Mouse (Mus musculus) hindbrain, embryonic 13.5 days (tissue): ENCODE data around the gene Pafah1b1. TPM values are rescaled to one million over a fixed set of nuclear protein-coding genes. Genes with fewer than 3 reads are reported as not detected.

Source experiments
- ATAC-seq: fragments of 200-750 bp; cut with Nextera tagmentation; 2 replicates; pipeline ENCODE4 v1.8.0; 2017; ENCODE audit warnings: moderate TSS enrichment; ENCODE audit not compliant: low FRiP score
- H3K27ac ChIP-seq: fragments of 300-500 bp; sonication (generic); 2 replicates; pipeline ENCODE4 v1.5.1; 2015; ENCODE audit warnings: inconsistent platforms, mild to moderate bottlenecking, moderate library complexity
- H3K27me3 ChIP-seq: fragments of 300-500 bp; sonication (generic); 2 replicates; pipeline ENCODE4 v1.6.1; 2015; ENCODE audit warnings: mild to moderate bottlenecking, inconsistent platforms
- H3K36me3 ChIP-seq: fragments of 300-500 bp; sonication (generic); 2 replicates; pipeline ENCODE4 v1.6.1; 2015; ENCODE audit warnings: mild to moderate bottlenecking, inconsistent platforms
- H3K4me1 ChIP-seq: fragments of 300-500 bp; sonication (generic); replicated peaks from 2 replicates; pipeline ENCODE4 v1.6.1; 2015; ENCODE audit warnings: inconsistent platforms
- H3K4me2 ChIP-seq: fragments of 300-500 bp; sonication (generic); 2 replicates; pipeline ENCODE4 v1.6.1; 2015; ENCODE audit warnings: inconsistent platforms, mild to moderate bottlenecking, moderate library complexity
- H3K4me3 ChIP-seq: fragments of 300-500 bp; sonication (generic); 2 replicates; pipeline ENCODE4 v1.5.1; 2015; ENCODE audit warnings: mild to moderate bottlenecking, inconsistent platforms
- H3K9ac ChIP-seq: fragments of 300-500 bp; sonication (generic); 2 replicates; pipeline ENCODE4 v1.6.1; 2015; ENCODE audit warnings: mild to moderate bottlenecking, inconsistent platforms
- H3K9me3 ChIP-seq: fragments of 300-500 bp; sonication (generic); 2 replicates; pipeline ENCODE4 v1.6.1; 2016; ENCODE audit warnings: inconsistent platforms
- WGBS: fragments of 180-500 bp; shearing (Covaris S2); methylation state at CpG from one replicate; pipeline ENCODE4 v1.1.7; 2015; 5-methylcytosine and 5-hydroxymethylcytosine counted together
- polyA plus RNA-seq: library from polyadenylated mRNA; unstranded; fragments of >200 nt; fragmentation: Nextera tagmentation; extraction: Ambion mirVana; gene quantifications from 2 replicates; pipeline ENCODE4 v1.2.1, GENCODE M21; 2015

Pafah1b1 gene
- polyA plus RNA-seq, 1 experiment from 2014 or later, result 75.3 TPM

DNA sequence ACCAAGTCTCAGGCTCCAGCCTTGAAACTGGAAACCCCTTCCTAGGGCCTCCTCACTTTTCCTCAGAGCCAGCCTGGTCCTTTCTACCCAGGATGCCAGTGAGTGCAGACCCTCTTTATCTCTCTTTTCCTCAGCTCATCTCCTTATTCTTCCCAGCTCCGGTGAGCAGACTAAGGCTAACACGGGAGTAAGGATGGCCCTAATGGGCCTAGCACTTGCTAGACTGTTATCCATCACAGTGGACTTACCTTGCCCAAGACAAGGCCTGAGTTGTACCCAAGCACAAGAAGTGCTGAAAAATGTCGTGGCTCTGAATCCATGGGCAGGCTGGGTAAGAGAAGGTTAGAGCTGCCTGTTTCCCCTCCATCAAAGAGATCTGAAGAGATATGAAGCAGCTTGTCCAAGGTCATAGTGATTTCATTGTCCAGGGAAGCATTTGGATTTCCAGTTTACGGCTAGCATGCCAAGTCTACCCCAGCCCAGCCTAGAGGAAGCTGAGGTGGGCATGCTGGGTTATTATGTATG lies 73.8 kb downstream of the Pafah1b1 start:
- H3K9me3 ChIP-seq, result no peaks in the 10 kb centered on the region
- no peak for ATAC-seq
- H3K4me1 ChIP-seq, result peaks cover 51% of the 10 kb centered on the region
- no peak overlapping the region for H3K27ac ChIP-seq
- WGBS, result 61% methylated on average over 4 of the region's 4 CpGs
- peak overlapping the region; percentile 90 for H3K9ac ChIP-seq
- peak overlapping the region; percentile 95 for H3K4me2 ChIP-seq
- H3K36me3 ChIP-seq, result no peaks in the 10 kb centered on the region
- H3K4me3 ChIP-seq, result peak overlapping the region; percentile 91
- H3K27me3 ChIP-seq, result no peaks in the 10 kb centered on the region

DNA sequence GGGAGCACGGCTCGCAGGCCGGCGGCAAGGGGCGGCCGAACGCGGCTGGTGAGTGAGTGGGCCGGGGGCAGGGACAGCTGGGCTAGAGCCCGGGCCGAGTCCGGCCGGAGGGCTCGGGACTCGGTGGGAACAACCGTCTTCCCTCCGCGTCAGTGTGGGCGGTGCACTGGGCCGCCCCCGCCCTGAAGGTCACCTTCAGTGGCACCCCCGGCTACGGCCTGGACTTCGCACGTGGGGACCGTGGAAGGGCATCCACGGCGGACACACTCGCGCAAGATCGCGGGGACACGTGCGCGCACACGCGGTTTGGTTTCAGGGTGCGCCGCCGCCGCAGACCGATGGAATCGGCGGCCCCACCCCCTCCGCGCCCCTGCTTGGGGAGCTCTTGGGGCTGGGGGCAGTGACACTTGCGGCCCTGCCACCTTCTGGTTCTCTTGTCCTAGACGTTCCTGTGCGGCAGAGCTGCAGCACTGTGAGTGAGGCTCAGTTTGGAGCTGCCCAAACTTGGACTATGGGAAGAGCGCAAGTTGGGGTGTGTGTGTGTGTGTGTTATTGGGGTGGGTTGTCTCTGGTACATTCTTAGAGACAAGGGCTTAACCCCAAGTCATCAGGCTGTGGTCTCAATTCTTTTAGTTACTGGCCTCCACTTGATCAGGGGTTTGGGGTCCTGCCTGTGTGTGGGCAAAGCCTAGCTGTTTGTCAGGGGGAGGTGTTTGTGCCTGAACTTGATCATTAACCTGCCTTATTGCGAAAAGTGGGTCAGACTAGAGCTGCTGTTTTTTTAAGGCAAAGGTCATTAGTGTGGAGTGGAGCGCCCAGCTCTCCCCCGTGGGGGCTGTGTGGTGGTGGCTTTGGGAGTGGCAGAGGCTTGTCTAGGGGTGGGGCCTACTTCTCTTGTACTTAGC lies 74.6 kb downstream of the Pafah1b1 start:
- Histone ChIP-seq H3K27me3 (no peaks in the 10 kb centered on the region), H3K27ac (peak overlapping the region; percentile 81), H3K36me3 (no peaks in the 10 kb centered on the region), H3K9ac (peak overlapping the region; percentile 90), H3K4me2 (peak overlapping the region; percentile 95), H3K4me1 (peaks cover 51% of the 10 kb centered on the region), H3K9me3 (no peaks in the 10 kb centered on the region), H3K4me3 (peak overlapping the region; percentile 91)
- WGBS, result 3% methylated on average over 53 of the region's 53 CpGs
- peak; percentile 60 for ATAC-seq

DNA sequence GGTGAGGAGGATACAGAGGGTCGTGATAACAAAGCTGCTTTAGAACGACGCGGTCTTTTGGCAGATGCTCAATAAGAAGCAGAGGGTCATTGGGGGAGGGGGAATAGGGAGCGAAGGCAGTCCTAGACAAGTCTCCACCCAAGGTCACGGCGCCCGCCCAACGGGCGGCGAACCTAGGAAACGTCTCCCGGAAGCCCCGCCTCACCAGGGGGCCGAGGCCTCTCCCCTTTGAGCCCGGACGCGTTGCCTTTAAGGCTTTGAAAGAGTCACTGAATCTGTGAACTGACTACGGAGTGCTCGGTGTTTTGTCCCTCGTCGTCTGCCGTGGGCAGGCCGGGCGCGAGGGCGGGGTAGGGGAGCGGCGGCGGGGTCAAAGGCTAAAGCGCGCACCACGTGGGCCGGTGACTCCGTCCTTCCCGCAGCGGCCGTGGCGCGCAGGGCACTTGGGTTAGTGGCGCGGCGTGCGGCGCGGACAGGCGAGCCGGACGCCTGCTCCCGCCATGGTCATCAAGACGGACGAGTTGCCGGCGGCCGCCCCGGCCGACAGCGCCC lies 75.3 kb downstream of the Pafah1b1 start, which contains the start of gene Cluh:
TSS of gene Cluh (plus strand) at position 401 of the 552 bp plus-strand sequence.
- peak; percentile 89 for ATAC-seq
- WGBS, result under 1% methylated on average over 58 of the region's 58 CpGs
- H3K4me1 ChIP-seq, result peaks cover 51% of the 10 kb centered on the region

DNA sequence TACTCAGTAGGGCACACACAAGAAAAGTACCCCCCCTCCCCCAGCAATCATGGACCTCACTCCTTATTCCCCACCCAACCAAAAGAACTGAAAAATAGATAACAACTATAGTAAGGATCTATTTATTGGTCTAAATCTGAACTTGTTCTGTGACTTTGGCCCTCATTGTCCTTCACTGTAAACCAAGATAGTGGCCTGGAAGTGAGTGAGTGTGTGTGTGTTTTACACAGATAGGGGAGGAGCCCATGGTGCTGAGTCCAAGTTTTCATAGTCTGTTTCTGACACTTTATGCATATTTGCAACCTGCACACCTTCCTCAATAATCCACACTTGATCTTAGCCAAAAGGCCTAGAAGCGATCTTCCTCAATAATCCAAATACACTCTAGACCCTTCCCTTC lies 75.8 kb downstream of the Pafah1b1 start:
- Histone ChIP-seq H3K4me3 (peak overlapping the region; percentile 91), H3K27me3 (no peaks in the 10 kb centered on the region), H3K36me3 (no peaks in the 10 kb centered on the region), H3K9ac (peak overlapping the region; percentile 90), H3K27ac (peak overlapping the region; percentile 81), H3K4me2 (peak overlapping the region; percentile 95), H3K9me3 (no peaks in the 10 kb centered on the region), H3K4me1 (peaks cover 48% of the 10 kb centered on the region)
- 7% methylated on average over 1 of the region's 1 CpGs for WGBS
- ATAC-seq, result peak; percentile 26

More for the DNA sequence above, 75.3 kb downstream of the Pafah1b1 start, which contains the start of gene Cluh:
- H3K36me3 ChIP-seq, result no peaks in the 10 kb centered on the region
- H3K4me2 ChIP-seq, result peak within 1 kb of the TSS; percentile 95
- H3K27me3 ChIP-seq, result no peaks in the 10 kb centered on the region
- H3K4me3 ChIP-seq, result peak within 1 kb of the TSS; percentile 91
- H3K27ac ChIP-seq, result peak within 1 kb of the TSS; percentile 81
- H3K9ac ChIP-seq, result peak within 1 kb of the TSS; percentile 90
- H3K9me3 ChIP-seq, result no peaks in the 10 kb centered on the region

DNA sequence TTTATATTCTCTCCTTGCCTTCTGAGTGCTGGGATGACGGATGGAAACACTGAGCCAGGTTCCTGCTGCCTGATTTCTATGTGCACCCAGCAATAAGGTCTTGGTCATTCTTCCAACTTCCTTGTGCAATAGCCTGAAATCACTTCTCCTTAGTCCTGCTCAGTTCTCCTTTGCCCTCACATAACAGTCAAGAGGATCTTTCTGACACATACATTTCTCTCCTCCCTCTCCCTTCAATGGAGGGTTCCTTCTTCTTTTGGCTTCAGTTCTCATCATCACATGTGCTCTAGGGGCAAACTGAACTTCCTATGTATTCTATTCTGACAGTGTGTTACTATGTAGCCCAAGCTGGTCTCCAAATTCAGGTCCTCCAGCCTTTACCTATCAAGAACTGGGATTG lies 76.5 kb downstream of the Pafah1b1 start:
- Histone ChIP-seq H3K4me2 (no peak overlapping the region), H3K27me3 (no peaks in the 10 kb centered on the region), H3K9me3 (no peaks in the 10 kb centered on the region), H3K4me3 (no peak overlapping the region), H3K27ac (no peak overlapping the region), H3K36me3 (no peaks in the 10 kb centered on the region), H3K9ac (no peak overlapping the region), H3K4me1 (peaks cover 41% of the 10 kb centered on the region)
- ATAC-seq, result no peak
- 81% methylated on average over 1 of the region's 1 CpGs for WGBS

DNA sequence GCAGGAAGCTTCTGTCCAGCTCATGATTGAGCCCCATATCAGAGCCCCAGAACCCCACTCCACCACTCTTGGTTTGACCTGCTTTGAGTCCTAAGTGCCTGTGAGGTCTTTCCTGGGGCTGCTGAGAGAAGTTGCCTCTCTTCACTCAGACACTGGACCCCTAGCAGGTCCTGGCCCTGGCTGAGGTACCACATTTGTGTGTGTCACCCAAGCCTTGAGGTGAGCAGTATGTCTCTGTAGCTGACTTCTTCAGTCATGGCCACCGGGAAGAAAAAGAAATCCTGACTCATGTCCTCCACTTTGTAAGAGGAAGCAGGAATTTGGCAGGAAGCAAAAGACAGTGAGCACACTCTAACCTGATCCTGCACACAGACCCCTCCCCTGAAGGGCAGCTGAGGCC lies 84.8 kb downstream of the Pafah1b1 start:
- Histone ChIP-seq H3K4me2 (no peak overlapping the region), H3K27me3 (peaks cover 33% of the 10 kb centered on the region), H3K9me3 (no peaks in the 10 kb centered on the region), H3K36me3 (peaks cover 7% of the 10 kb centered on the region; the same call in 1 of the 2 replicates), H3K9ac (no peak overlapping the region), H3K4me1 (peaks cover 22% of the 10 kb centered on the region), H3K27ac (peak overlapping the region; percentile 95; the same call in 1 of the 2 replicates), H3K4me3 (no peak overlapping the region)
- ATAC-seq, result no peak
- 82% methylated on average over 1 of the region's 1 CpGs for WGBS

DNA sequence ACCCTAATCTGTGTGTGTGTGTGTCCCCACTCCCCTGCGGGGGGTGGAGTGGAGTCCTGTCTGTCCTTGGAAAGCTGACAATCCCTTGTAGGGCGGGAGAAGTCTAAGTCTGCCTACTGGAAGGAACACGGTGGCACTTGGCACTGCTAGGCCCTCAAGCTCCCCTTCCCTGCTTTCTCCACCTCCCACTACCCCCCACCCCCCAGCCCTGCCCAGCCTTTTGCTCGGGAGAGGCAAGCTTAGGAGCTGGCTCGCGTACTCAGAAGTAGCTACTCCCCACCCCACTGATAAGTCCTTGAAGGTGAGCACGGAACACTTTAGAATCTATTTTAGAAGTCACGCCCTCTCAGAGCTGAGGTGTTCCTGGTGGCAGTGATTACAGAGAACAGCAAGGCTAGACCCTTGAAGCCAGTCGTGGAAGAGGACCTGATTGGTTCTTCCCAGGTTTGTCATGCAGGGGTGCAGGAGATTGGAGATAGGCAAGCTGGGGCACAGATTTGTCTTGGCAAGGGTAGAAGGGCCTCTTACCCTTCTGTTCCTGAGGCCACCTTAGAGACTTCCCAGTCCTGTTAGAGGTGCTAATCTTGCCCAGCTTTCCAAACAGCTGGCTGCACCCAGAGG lies 85.6 kb downstream of the Pafah1b1 start:
- Histone ChIP-seq H3K27ac (peak overlapping the region; percentile 95), H3K36me3 (peaks cover 7% of the 10 kb centered on the region; the same call in 1 of the 2 replicates), H3K9ac (peak overlapping the region; percentile 90), H3K4me2 (peak overlapping the region; percentile 83), H3K4me1 (peaks cover 22% of the 10 kb centered on the region), H3K27me3 (peaks cover 33% of the 10 kb centered on the region), H3K4me3 (peak overlapping the region; percentile 64), H3K9me3 (no peaks in the 10 kb centered on the region)
- 15% methylated on average over 9 of the region's 9 CpGs for WGBS
- peak; percentile 54 for ATAC-seq

DNA sequence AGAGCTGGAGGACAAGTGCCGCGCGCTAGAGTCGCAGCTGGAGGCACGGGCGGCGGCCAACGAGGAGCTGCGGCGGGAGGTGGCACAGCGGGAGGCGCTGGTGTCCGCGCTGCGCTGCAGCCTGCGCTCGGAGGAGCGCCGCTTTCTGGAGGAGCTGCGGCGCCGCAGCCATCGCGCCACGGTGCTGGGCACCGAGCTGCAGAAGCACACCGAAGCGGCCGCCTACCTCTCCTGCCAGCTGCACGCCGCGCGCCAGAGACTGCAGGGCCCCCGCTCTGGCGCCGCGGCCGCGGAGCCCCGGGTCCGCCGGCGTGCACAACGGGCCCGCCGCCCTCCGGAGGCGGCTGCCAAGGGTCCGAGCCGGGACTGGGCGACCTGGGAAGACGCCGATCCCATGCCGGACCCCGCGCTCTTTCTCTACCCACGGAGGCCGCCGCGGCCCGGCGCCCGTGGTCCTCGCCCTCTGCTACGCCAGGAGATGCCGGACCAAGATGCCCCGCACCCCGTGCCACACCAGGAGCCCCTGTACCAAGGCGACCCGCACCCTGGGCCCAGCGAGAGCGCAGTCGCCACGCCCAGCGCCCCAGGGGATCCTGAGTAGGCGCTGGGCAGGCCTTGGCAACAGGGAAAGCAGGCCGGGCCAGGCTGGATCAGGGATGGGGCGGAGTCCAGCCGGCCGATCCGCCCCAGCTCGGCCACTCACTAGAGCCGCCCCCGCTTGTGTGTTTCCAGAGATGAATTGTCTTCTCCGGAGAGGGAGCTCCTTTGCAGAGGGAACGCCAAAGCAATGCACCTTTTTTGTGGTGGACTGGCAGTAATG lies 86.3 kb downstream of the Pafah1b1 start:
- Histone ChIP-seq H3K4me3 (peak overlapping the region; percentile 64), H3K9me3 (no peaks in the 10 kb centered on the region), H3K27me3 (peaks cover 33% of the 10 kb centered on the region), H3K4me1 (peaks cover 22% of the 10 kb centered on the region), H3K9ac (peak overlapping the region; percentile 90), H3K4me2 (peak overlapping the region; percentile 83), H3K27ac (peak overlapping the region; percentile 95), H3K36me3 (peaks cover 7% of the 10 kb centered on the region; the same call in 1 of the 2 replicates)
- peak; percentile 89 for ATAC-seq
- WGBS, result under 1% methylated on average over 84 of the region's 86 CpGs

DNA sequence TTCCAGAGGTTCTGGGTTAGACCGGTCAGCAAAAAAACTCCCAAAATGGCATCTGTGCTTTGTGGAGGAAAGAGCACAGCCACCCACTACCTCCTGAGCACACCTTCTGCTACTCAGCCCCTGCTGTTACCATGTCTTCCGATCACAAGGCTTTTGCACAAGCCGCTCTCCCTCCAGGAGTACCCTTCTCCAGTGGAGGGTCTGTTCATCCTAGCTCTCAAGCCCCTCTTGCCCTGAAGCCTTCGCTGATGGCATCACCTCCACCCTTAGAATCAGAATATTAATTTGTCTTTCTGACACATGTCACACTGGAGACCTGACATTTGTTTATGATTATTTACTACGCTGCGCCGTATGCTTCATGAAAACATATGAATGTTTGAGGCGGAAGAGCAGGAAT lies 87.0 kb downstream of the Pafah1b1 start:
- peaks cover 7% of the 10 kb centered on the region; the same call in 1 of the 2 replicates for H3K36me3 ChIP-seq
- peak overlapping the region; percentile 90 for H3K9ac ChIP-seq
- H3K4me1 ChIP-seq, result peaks cover 22% of the 10 kb centered on the region
- WGBS, result 23% methylated on average over 8 of the region's 8 CpGs
- H3K27me3 ChIP-seq, result peaks cover 33% of the 10 kb centered on the region
- H3K27ac ChIP-seq, result peak overlapping the region; percentile 95
- H3K9me3 ChIP-seq, result no peaks in the 10 kb centered on the region
- H3K4me3 ChIP-seq, result peak overlapping the region; percentile 64
- H3K4me2 ChIP-seq, result peak overlapping the region; percentile 83
- ATAC-seq, result no peak

DNA sequence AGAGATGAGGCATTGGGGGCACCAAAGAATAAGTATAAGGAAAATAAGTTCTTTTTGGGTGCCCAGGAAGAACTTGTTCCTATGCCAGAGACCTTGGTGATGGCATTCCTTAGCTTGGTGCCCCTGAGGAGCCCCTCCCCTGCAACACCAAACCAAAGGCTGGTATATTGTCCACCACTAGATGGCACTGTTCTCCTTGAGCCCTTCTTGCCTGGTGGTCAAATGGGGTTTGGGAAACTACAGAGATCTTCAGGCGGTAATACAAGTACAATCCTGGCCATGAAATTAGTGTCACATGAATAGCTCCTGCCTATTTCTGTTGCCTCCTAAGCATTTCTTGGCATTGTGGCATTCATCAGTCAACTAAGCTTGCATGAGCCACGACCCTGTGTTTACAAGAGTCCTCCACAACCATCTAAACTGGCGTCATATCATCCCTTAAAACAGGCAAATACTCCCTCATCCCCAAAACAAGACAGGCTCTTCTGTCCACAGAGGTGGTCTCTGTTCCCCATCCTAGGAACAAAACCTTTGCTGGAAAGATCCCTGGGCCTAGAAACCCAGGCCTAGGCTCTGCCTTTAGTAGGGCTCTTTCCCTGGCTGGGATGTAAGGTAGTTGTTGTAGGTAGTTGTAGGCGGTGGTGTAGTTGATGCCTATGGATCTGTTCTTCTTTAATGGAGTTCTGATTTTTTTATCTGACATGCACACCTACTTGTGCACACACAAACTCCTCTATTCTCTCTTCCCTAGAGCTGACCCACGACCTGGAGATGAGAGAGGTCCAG lies 89.8 kb downstream of the Pafah1b1 start:
- Histone ChIP-seq H3K4me1 (peaks cover 26% of the 10 kb centered on the region), H3K27me3 (peaks cover 15% of the 10 kb centered on the region), H3K9ac (no peak overlapping the region), H3K4me3 (no peak overlapping the region), H3K9me3 (no peaks in the 10 kb centered on the region), H3K36me3 (peaks cover 21% of the 10 kb centered on the region), H3K4me2 (no peak overlapping the region), H3K27ac (no peak overlapping the region)
- 69% methylated on average over 5 of the region's 5 CpGs for WGBS
- no peak for ATAC-seq
